Mouse (Mus musculus): Measurements from ENCODE around the gene Dffa. TPM values are rescaled to one million over a fixed set of nuclear protein-coding genes. Genes with fewer than 3 reads are reported as not detected.

Dffa gene
- total and polyA plus RNA-seq, 3 experiments = 23.4 to 44.8 (median 26.8) TPM

DNA sequence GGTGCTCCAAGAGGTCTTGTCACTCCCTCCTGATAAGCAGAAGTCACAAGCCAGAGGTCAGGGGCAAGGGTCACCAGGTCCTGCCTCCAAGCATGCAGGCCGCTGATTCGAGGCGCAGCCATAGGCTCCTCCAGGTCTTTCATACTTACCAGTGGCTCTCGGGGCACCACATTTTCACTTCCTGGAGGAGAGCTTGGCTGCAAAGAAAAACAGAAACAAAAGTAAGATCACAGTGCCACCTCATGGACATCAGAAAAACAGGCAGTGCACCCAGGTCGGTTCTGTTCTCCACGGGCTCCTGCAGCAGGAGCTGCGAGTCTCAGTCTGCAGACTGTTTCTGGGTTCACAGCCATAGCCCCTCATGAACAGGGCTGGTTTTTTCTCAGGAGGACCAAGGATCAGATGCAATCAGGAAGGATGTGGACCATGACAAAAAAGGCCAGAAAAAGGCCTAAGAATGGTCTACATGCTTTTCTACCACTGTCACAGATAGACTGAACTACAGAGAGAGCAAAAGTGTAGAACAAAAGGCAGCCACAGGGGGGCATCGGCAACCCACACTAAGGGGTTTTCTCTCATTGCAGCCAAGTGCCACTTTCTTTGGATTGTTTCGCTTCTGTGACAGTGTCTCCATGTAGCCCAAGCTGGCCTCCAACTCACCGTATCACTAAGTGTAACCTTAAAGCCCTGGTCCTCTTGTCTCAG lies 27.9 kb upstream of the Dffa start (continued):
- TF ChIP-seq RAD21 (IDR thresholded peaks at IDR 0.05; ENCODE audit: low read depth, low read length) (peak; percentile 72), TCF12 (IDR thresholded peaks at IDR 0.05; ENCODE audit: low read depth, low read length) (no peak), TBP (conservative IDR thresholded peaks at IDR 0.05; ENCODE audit: low read depth, low read length) (no peak)

DNA sequence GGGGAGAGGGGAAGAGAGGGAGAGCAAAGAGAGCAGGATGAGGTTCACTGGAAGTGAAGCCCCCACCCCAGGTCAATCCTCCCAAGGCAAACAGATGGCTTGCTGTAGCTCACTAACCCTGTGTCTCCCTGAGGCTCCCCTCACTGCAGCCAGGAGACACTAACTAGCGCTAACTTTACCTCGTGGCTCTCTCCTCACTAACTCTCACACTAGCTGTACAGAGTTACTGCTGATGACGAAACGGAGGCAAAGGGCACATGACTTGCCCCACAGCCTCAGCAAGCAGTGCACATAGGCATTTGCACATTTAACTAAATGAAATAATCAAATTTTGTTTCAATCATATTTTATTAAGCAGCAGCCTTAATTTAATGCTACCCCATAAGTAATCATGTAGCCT lies 25.7 kb upstream of the Dffa start:
- DNase-seq (ENCODE audit: extremely low read depth) = no peak
- H3K4me1 ChIP-seq (ENCODE audit: control insufficient read depth in 1 of 2, insufficient read depth in 2 of 2) = peaks cover 0 to 41% of the 10 kb centered on the region in 2 experiments; a peak in 2 of 4 replicates
- TF ChIP-seq ZKSCAN1 (IDR thresholded peaks at IDR 0.05; ENCODE audit: borderline replicate concordance, low read depth, low read length) = no peak
- no peak for TF ChIP-seq BHLHE40 (IDR thresholded peaks at IDR 0.05; ENCODE audit: low read depth, low read length)
- TF ChIP-seq ETS1 (conservative IDR thresholded peaks at IDR 0.05; ENCODE audit: low read depth, low read length) = no peak
- TF ChIP-seq SIN3A (IDR thresholded peaks at IDR 0.05; ENCODE audit: low read length) = no peak
- no peak for TF ChIP-seq ZMIZ1 (IDR thresholded peaks at IDR 0.05; ENCODE audit: low read depth, low read length)
- TF ChIP-seq IRF4 (IDR thresholded peaks at IDR 0.05; ENCODE audit: low read depth, low read length) = no peak
- no peak for TF ChIP-seq JUND (conservative IDR thresholded peaks at IDR 0.05; ENCODE audit: low read depth, low read length)
- TF ChIP-seq CTCF (conservative IDR thresholded peaks at IDR 0.05 in 1 of 2, IDR thresholded peaks at IDR 0.05 in 1 of 2; ENCODE audit: low read depth in 2 of 2, low read length in 2 of 2) = no peak
- TF ChIP-seq NRF1 (IDR thresholded peaks at IDR 0.05; ENCODE audit: low read depth, low read length) = no peak
- no peak for TF ChIP-seq KAT2A (IDR thresholded peaks at IDR 0.05; ENCODE audit: insufficient replicate concordance, low read length)
- no peak for TF ChIP-seq POLR2A (IDR thresholded peaks at IDR 0.05; ENCODE audit: low read depth, low read length)
- no peak for TF ChIP-seq TBP (conservative IDR thresholded peaks at IDR 0.05; ENCODE audit: low read depth, low read length)
- no peak for TF ChIP-seq MXI1 (IDR thresholded peaks at IDR 0.05; ENCODE audit: low read depth, low read length)
- TF ChIP-seq SMC3 (IDR thresholded peaks at IDR 0.05; ENCODE audit: low read depth, low read length) = no peak
- no peak for TF ChIP-seq USF1 (IDR thresholded peaks at IDR 0.05; ENCODE audit: low read depth, low read length)
- no peak for TF ChIP-seq MAFK (IDR thresholded peaks at IDR 0.05; ENCODE audit: insufficient replicate concordance, low read length)
- no peak for TF ChIP-seq JUN (IDR thresholded peaks at IDR 0.05; ENCODE audit: insufficient read depth, low read depth, low read length)
- no peak for TF ChIP-seq MAX (IDR thresholded peaks at IDR 0.05; ENCODE audit: low read length)
- TF ChIP-seq ELF1 (IDR thresholded peaks at IDR 0.05; ENCODE audit: low read depth, low read length) = no peak
- dilution Hi-C loops (cut with MboI; ENCODE audit: extremely low pct_ligation_motif_present, extremely low pct_unique_long_range_greater_than_20kb, low sequenced_read_pairs) = no loop called here
- no peaks in the 10 kb centered on the region for H3K9me3 ChIP-seq (replicated peaks; ENCODE audit: low read length)
- no peak overlapping the region for H3K9ac ChIP-seq (ENCODE audit: insufficient read depth, low read depth)
- no peaks in the 10 kb centered on the region for H3K27me3 ChIP-seq (replicated peaks)
- H3K4me2 ChIP-seq (ENCODE audit: insufficient read depth, low read depth, poor library complexity, severe bottlenecking) = no peak overlapping the region
- H3K4me3 ChIP-seq (replicated peaks in 1 of 3; ENCODE audit: low read depth in 2 of 3, low read length in 2 of 3, poor library complexity in 1 of 3) = no peak overlapping the region
- H3K36me3 ChIP-seq (replicated peaks in 1 of 2; ENCODE audit: control insufficient read depth in 1 of 2, insufficient read depth in 1 of 2, low read length in 1 of 2) = peaks cover 10 to 64% of the 10 kb centered on the region in 2 experiments
- H3K27ac ChIP-seq (ENCODE audit: insufficient read depth, low read depth) = no peak overlapping the region
- H3K79me2 ChIP-seq (replicated peaks; ENCODE audit: control insufficient read depth, extremely low read depth, insufficient read depth, poor library complexity, severe bottlenecking) = peaks cover 15% of the 10 kb centered on the region; the same call in 1 of the 2 replicates
- in situ Hi-C loops (cut with MboI; ENCODE audit: low pct_ligation_motif_present, low pct_unique_long_range_greater_than_20kb, low sequenced_read_pairs) = no loop called here

Data from CH12.LX (cell line).